Mouse (Mus musculus) A20 (cell line): ENCODE measurements around the gene 4931422A03Rik.
"Not testable (repeated sequence)": the region's sequence is repeated elsewhere in the genome, so short reads cannot be mapped to it uniquely, and the experiment has no call there.

Experiments
- DNase-seq: peaks from one replicate; pipeline ENCODE4 v3.0.0-alpha.2; 2011; ENCODE audit warnings: low read depth, low spot score

Gene 4931422A03Rik

GRCm38 (mm10) chr2:104028139-104028723 lies at the start of gene 4931422A03Rik:
Gene 4931422A03Rik, minus strand, starts transcription at chr2:104028361.
- peak; percentile 59 for DNase-seq

- DNase-seq: peak; percentile 89
Observed at GRCm38 (mm10) chr2:104069704-104070185, 41.6 kb upstream of the 4931422A03Rik start, which contains the start of gene Cd59b. Gene Cd59b, plus strand, starts transcription at chr2:104069849.

- DNase-seq: not testable (repeated sequence)
Observed at GRCm38 (mm10) chr2:104068450-104068849, 40.3 kb upstream of the 4931422A03Rik start, which contains the start of gene Gm10799. Gene Gm10799, minus strand, starts transcription at chr2:104068550.

GRCm38 (mm10) chr2:104065526-104065925 lies 37.4 kb upstream of the 4931422A03Rik start, which contains the start of gene Gm10912:
Gene Gm10912, plus strand, starts transcription at chr2:104065826.
- DNase-seq: not testable (repeated sequence)

GRCm38 (mm10) chr2:104064152-104064551 lies 36.0 kb upstream of the 4931422A03Rik start:
- DNase-seq: no peak

- no peak for DNase-seq
Observed at GRCm38 (mm10) chr2:104062665-104063064, 34.5 kb upstream of the 4931422A03Rik start.

- DNase-seq: no peak
Observed at GRCm38 (mm10) chr2:104060996-104061395, 32.8 kb upstream of the 4931422A03Rik start.

- DNase-seq: no peak
Observed at GRCm38 (mm10) chr2:104059786-104060185, 31.6 kb upstream of the 4931422A03Rik start.

GRCm38 (mm10) chr2:104058954-104059353 lies 30.8 kb upstream of the 4931422A03Rik start:
- DNase-seq: no peak

- no peak for DNase-seq
Observed at GRCm38 (mm10) chr2:104058381-104058780, 30.2 kb upstream of the 4931422A03Rik start.

- DNase-seq: no peak
Observed at GRCm38 (mm10) chr2:104044479-104045080, 16.4 kb upstream of the 4931422A03Rik start.

GRCm38 (mm10) chr2:104043624-104044478 lies 15.7 kb upstream of the 4931422A03Rik start:
- no peak for DNase-seq

- DNase-seq: no peak
Observed at GRCm38 (mm10) chr2:104042766-104043165, 14.6 kb upstream of the 4931422A03Rik start.

- no peak for DNase-seq
Observed at GRCm38 (mm10) chr2:104041632-104042031, 13.5 kb upstream of the 4931422A03Rik start.

GRCm38 (mm10) chr2:104038236-104038635 lies 10.1 kb upstream of the 4931422A03Rik start:
- no peak for DNase-seq

GRCm38 (mm10) chr2:104036316-104036715 lies 8.2 kb upstream of the 4931422A03Rik start:
- no peak for DNase-seq

GRCm38 (mm10) chr2:104035595-104035994 lies 7.4 kb upstream of the 4931422A03Rik start:
- DNase-seq: no peak

- peak; percentile 55 for DNase-seq
Observed at GRCm38 (mm10) chr2:104034832-104035472, 6.8 kb upstream of the 4931422A03Rik start.

- no peak for DNase-seq
Observed at GRCm38 (mm10) chr2:104032056-104032455, 3.9 kb upstream of the 4931422A03Rik start.

GRCm38 (mm10) chr2:104030381-104030780 lies 2.2 kb upstream of the 4931422A03Rik start:
- no peak for DNase-seq

- no peak for DNase-seq
Observed at GRCm38 (mm10) chr2:104029074-104029473, 913 bp upstream of the 4931422A03Rik start.
